Mouse (Mus musculus) bone marrow, adult 2 months (tissue): ENCODE results near the gene Zdhhc7.

Experiments
- CTCF ChIP-seq: fragments of 200-500 bp; IDR thresholded peaks from 2 replicates; pipeline ENCODE4 v1.5.1; 2011; ENCODE audit warnings: low read length, control low read depth; ENCODE audit not compliant: control insufficient read depth, insufficient read depth
- POLR2A ChIP-seq: fragments of 200-500 bp; IDR thresholded peaks from 2 replicates; pipeline ENCODE4 v1.6.1; 2011; ENCODE audit warnings: low read depth, mild to moderate bottlenecking, control low read depth, low read length, borderline replicate concordance; ENCODE audit not compliant: control insufficient read depth

DNA sequence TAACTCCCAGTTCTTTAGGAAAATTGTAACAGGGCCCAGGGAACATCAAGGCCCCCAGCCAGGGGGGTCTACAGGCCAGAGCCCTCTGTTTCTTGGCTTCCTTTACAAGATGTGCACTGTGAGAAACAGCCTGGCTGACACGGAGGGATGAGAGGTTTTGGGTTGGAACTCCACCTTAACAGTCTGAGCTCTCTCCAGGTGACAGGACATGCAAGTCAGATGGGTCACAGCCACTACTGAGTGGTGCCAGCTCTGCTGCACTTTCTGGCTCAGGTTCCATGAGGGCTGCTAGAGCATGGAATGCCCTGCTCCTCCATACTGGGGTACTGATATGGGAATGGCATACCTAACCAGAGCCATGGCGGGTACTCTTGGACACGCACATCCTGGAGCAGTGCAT, 10.2 kb downstream of the Zdhhc7 start:
- TF ChIP-seq POLR2A, result no peak
- no peak for TF ChIP-seq CTCF
